Mouse (Mus musculus): Measurements from ENCODE around the gene Rnf212. TPM values are rescaled to one million over a fixed set of nuclear protein-coding genes. Genes with fewer than 3 reads are reported as not detected.
"Not testable (repeated sequence)": the region's sequence is repeated elsewhere in the genome, so short reads cannot be mapped to it uniquely, and the experiment has no call there.

Rnf212 gene
- not detected for total RNA-seq (2021)
- long read RNA-seq, experiment 1 = 0 reads
- long read RNA-seq, experiment 2 = 0 reads

DNA sequence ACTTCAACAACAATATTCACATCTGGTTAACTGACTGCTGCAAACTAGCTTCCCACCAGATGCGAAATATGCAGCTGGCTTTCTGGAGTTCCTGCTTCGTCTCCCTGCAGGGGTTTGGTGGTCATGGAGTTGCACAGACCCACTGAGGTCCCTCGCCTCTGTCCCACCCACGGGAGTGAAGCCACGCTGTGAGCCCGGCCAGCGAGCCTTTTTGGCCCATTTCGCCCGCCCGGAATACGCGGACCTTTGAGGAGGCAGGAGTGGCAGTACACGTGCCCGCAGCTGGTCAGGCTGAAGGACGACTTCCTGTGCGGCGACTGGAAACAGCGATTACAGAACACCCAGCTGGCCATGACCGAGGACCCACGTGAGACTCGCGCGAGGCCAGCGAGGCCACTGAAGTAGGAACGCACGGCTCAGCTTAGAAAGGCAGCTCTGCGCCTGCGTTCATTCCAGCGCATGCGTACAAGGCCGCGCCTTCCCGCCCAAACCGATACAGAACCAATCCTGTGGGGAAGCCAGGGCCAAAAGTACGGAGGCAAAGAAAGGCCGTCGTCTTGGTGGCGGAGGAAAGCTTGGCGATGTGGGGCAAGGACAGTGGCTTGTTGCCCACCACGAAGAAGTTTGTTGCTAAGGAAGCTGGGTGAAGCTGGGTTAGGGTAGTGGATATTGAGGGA is at the start of gene Rnf212:
Rnf212 (minus strand) TSS at position 353 of the 677 bp plus-strand sequence.
- DNase-seq = no peak

DNA sequence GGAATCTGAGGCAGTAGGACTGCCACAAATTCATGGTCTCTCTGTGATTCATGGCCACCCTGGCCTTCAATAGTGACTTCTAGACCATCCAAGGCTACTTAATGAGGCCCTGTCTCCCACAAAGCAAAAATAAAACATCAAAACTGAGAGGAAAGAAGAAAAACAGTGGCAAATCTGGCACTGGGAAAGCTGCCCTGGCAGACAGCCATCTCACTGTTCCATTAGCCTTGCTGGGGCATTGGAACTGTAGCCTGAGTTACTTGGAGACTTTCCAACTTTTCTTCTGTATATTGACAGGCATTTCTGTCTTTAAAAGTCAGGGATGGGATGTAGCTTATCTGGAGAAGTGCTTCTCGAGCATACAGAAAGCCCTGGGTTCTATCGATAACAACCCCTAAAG is 48.5 kb upstream of the Rnf212 start:
- peak; percentile 70 to 75 for DNase-seq

DNA sequence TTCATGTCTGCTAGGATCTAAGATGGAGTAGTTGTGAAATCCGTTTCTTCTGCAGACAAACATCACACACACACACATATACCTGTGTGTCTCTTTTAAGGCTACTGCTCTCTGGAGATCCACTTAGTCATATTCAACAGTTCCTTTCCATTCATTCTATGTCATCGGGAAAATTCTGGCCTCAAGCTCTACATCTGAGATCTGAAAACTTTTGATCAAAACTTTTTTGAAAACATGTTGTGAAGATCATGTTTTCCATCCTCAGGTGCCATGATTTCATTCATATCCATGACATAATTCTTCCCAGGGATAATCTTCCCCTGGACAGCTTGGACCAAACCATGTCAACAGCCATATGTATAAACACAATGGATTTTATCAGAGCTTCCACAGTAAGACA is 34.0 kb upstream of the Rnf212 start, which contains the start of gene Vmn2r8:
Vmn2r8 (minus strand) TSS at position 101 of the 400 bp plus-strand sequence.
- not testable (repeated sequence) for DNase-seq

DNA sequence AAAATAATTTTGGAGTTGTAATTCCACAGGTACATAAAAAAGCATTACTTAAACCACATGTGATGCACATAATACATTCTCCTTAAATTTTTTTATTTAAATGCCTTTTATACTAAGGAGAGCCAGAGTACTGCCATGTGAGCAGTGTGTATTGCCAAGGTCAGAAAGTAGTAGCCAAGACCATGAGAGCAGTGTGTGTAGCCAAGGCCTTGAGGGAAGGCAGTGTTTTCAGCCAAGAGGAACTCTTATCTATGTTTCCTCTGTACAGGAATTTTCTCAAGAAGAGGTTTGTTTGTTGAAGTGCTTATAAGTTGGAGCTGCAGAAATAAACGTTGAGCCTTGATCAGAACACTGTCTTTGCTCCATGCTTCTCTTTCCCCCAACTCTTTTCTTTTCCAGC is 28.9 kb upstream of the Rnf212 start:
- peak; percentile 13 to 27 for DNase-seq

DNA sequence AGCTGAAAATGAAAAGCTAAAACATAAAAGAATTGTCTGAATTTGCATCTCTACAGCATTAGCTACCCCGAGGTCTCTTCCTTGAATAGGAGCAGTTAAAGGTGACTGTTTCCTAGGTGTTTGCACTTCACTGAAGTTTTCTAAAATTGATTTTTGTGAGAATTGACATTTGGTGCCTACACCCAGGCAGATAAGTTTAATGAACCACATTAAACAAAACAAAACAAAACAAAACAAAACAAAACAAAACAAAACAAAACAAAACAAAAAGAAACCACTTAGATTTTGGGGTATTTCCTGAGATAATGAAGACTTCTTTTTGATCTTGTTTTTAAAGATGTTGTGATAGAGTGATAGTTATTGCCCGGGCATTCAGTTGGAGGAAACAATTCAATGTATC is 20.5 kb upstream of the Rnf212 start, which contains the start of gene Tmed11:
Tmed11 (minus strand) TSS at position 101 of the 400 bp plus-strand sequence.
- DNase-seq = not testable (repeated sequence)

DNA sequence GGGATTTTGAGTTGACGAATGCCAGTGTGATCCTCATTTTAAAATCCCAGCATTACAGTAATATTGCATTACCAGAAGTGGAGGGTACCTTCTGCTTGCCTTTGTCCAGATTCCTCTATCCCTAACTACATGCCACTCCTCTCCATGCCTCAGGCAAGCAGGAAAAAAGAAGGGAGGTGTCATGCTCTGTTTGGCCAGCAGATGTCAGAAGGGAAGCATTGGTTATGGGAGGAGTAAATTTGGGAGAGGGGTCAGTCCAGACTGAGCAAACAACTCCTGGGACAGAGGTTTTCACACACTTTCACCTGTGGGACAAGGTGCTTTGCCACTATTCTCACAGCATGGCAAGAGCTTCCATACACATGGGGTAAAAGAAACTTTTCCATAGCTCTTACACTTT is 15.6 kb upstream of the Rnf212 start:
- peak; percentile 52 to 53 for DNase-seq

DNA sequence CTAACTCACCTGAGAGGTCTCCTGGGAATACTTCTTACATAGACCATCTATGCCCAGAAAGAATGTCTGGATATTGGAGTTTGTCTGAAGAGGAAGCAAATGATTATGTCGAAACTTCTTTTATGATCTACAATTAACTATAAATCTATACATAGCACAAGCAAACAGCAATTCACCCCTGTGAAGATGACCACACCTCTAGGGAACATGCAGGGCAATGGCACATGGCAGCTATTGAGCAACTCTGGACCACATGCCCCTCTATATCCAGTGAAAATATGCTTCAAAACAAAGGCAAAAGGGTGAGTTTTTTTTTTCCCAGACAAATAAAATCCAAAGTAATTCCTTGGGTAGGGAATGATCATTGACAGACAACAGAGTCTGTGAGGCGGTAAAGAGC is 14.8 kb downstream of the Rnf212 start:
- no peak for DNase-seq

DNA sequence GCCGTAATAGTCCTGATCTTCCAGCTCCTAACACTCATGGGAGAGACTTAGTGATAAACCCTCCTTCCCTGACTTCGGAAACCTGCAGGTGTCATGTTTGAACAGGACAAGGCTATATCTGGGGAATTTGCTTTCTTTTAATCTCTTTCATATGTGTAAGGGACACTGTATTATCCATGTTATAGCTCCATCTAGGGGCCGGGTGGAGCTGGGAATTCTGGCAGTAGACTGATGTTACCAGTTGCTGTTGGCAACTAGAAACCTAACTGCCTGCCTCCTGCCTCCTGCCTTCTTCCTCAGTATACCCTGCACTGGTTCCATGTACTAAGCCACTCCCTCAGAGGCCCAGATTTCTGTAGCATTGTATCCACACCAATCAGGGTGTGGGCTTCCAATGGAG is 16.4 kb downstream of the Rnf212 start:
- DNase-seq = peak; percentile 41 to 61

DNA sequence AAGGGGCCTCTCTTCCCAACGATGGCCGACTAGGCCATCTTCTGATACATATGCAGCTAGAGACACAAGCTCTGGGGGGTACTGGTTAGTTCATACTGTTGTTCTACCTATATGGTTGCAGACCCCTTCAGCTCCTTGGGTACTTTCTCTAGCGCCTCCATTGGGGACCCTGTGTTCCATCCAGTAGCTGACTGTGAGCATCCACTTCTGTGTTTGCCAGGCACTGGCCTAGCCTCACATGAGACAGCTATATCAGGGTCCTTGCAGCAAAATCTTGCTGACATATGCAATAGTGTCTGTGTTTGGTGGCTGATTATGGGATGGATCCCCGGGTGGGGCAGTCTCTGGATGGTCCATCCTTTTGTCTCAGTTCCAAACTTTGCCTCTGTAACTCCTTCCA is 23.5 kb downstream of the Rnf212 start:
- not testable (repeated sequence) for DNase-seq

DNA sequence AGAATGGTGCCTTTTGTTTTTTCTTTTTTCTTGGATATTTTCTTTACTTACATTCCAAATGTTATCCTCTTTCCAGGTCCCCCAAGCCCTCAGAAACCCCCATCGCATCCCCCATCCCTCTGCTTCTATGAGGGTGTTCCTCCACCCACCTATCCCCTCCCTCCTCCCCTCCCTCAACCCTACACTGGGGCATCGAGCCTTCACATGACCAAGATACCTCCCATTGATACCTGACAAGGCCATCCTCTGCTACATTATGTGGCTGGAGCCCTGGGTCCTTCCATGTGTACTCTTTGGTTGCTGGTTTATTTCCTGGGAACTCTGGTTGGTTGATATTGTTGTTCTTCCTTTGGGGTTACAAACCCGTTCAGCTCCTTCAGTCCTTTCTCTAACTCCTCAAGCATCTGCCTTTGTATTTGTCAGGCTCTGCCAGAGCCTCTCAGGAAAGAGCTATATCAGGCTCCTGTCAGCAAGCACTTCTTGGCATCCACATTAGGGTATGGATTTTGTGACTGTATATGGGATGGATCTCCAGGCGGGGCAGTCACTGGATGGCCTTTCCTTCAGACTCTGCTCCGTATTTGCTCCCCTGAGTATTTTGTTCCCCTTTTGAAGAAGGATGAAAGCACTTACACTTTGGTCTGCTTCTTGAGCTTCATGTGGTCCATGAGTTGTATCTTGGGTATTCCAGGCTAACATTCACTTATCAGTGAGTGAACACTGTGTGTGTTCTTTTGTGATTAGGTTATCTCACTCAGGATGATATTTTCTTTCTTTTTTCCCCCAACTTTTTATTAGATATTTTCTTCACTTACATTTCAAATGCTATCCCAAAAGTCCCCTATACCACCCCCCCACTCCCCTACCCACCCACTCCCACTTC is 24.2 kb downstream of the Rnf212 start:
- DNase-seq = no peak

DNA sequence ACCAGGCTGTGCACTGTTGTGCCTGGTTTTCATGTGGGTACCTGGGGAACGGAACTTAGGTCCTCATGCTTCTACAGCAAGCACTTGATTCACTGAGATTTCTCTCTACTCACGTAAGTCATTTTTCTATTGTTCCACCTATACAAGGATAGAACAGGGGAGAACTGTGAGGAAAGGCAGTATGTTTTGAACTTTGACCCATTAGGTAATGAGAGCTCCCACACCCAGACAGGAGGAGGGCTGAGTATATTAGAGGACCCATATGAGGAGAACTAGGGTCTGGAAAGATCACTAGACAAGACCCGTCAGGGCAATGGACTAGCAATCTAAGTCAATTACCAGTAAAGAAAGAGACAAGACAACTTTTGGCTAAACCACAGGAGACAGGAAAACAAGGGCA is 30.2 kb downstream of the Rnf212 start:
- DNase-seq = no peak

DNA sequence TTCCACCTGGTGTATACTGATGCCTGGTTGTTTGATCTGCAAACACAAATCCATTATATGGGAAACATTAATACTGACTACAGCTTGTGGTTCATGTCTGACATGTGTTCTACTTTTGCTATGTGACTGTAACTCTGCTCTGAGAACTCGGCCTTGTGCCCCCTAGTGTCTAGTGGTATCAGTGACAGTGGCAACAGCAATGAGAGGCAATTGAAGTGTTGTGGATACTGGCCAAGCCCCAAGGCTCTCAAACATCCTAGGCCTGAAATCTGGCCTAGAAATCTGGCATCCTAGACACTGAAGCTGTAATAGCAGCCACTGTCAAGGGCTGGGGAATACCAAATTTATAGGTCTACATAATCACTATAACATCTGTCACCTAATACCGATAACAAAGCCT is 30.9 kb downstream of the Rnf212 start:
- no peak for DNase-seq

DNA sequence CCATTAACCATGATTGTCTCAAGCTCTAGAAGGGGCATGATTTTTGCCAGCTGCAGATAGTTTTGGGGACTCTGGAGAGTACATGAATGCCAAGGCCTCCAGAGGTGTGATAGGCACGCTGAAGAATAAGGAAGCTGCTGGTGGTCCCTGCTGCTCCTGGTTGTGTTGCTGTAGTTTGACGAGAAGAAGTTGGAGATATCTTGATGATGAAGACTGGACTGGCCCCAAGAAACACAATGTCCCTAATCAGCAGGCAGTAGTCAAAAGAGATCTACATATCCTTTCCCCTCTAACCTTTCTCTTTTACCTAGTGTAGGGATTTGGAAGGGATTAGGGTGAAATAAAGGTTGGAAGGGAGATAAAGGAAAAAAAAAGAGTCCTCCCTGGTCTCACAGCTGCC is 32.2 kb downstream of the Rnf212 start:
- DNase-seq = no peak

DNA sequence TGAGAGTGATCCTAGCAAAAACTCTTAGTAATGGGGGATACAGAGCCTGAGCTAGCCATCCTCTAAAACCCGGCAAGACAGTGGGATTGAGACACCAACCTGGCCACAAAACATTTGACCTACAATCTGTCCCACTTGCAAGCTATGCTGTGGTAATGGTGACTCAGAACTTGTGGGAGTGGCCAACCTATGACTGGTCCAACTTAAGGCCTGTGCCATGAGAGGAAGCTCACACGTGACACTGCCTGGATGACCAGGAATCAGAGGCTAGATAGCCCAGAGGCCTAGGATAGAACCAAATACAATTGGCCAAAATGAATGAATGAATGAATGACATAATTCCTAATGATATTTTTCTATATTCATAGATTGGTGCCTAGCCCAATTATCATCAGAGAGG is 32.9 kb downstream of the Rnf212 start:
- DNase-seq = peak; percentile 11 to 20

DNA sequence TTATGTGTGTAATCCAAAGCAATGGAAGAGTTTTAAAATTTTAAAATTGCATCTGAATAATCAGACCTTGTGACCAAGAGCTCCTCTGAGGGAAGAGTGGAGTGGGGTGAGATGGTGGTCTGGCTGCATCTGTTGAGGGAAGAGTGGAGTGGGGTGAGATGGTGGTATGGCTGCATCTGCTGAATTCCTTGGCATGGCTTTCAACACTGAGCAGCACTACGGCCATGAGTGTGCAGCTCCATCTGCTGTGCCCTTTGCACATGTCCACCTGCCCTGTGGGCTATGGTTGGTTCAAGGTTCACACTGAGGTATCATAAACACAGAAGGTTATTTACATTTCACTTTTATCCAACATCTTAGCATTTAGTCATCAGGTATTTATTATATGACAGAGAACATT is 47.4 kb downstream of the Rnf212 start:
- DNase-seq = no peak

DNA sequence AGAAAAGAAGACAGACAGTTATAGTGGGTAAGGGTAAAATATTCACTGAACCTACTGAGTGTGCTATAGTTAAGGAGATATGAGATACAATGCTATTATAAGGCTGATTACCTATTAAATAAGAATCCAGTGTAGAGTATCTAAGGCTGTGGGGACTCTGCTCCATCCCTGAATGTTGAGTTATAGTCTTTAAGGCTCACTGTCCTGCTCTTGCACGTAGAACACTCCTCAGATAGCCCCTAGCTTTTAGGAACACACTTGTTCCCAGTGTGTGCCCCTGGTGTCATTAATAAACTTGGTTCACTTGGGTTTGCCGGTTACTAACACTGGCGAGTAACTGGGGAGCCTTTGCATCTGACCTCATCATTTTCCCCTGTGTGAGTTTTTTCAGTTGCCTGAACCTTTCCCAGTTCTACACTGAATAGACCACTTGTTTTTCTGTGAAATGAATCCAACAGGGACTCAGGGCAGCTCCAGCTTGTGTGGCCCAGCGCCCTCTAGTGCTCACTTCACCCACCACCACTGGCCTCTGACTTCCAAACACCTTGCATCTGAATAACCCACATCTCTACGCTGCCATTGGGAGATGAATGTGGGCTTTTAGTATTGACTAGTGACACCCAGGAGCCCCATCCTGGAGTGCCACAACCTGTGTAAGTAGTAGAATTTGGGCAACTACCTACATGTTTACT is 48.1 kb downstream of the Rnf212 start:
- DNase-seq = peak; percentile 79 to 88

DNA sequence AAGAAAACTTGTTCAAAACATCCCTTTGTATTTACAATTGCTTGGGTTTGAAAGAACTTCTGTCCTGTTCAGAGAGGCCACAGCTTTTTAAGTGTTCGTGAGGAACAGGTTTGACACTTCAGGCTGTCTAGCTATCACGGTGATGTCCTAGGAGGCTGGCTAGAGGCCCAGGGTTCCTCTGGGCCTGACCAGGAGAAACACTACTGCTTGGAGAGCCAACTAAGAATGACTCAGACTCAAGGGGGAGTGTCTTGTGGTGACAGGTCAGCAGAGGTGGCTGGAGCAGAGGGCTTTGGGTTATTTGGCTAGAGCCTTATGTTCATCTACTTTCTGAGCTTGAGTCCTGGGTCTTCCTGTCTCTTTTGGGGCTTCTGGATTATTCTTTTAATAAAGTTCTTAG is 50.8 kb downstream of the Rnf212 start:
- peak; percentile 73 to 77 for DNase-seq

DNA sequence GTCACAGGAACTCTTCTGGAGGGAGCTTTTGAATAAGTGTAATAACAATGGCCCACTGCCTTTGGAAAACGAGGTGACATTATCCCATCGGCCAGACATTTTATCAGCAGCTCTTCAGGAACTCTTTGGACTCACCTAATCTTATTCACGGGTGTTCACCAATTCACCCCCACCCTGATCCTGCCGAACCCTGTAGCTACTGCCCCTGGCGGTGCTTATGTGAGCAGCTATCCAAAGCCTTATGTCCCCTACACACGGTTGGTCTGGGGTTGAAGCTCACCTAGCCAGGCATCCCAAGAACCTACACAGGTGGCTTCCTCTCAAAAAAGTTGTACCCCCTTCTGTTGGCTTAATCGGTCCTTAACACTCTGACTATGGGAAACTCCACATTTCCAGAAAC is 55.0 kb downstream of the Rnf212 start:
- no peak for DNase-seq

DNA sequence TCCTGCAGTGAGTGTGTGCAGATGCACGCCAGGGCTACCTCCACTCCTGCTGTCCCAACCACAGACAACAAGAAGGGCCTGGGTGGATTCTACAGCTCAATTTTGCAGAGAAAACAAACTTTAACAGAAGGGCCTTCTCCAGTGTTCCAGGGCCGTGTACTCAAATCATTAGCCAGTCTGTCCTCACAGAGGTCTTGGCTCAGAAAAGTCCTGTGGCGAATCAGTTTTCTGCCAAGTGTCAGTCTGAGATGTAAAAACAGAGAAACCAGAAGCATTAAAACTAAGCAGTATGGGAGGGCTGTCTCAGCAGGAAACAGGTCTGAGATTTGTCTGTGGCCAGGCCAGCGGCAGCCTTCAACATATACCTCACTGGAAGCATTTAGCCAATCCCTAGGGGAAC is 56.7 kb downstream of the Rnf212 start:
- DNase-seq = no peak

DNA sequence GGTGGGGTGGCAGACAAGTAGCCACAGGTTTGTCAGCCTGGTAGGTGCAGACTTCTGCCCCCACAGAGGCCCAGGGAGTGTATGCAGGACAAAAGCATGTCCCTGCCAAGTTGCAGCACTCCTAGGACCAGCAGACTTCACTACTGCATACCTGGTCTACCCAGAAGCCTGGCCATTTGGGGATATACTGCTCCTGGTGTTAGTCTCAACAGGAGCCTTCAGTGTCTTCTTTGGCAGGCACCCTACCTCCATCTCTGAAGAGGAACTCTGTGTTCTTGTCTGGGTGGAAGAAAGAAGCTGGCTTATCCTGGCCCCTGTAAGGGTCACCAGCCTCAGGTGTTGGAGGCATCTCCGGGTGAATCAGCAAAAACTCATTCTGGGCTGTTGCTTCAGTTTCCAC is 58.8 kb downstream of the Rnf212 start:
- DNase-seq = no peak

DNA sequence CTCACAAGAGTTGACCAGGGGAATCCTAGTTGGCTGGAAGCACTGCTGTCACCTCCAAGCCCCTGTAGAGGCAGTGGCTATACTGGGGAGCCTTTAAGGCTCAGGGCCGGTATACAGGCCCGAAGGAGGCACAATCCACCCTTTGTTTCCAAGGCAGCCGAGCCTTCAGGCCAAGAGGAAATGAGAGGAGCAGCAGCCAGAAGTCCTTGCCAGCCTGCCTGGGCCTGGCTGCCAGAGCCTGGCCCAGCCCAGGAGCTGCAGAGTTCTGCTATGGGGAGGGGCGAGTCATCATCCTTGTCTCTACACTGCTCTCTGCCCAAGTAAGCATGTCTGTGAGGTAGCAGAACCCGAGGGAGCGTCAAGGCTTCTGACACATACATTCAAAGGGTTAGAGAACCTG is 60.6 kb downstream of the Rnf212 start:
- peak; percentile 36 to 57 for DNase-seq

DNA sequence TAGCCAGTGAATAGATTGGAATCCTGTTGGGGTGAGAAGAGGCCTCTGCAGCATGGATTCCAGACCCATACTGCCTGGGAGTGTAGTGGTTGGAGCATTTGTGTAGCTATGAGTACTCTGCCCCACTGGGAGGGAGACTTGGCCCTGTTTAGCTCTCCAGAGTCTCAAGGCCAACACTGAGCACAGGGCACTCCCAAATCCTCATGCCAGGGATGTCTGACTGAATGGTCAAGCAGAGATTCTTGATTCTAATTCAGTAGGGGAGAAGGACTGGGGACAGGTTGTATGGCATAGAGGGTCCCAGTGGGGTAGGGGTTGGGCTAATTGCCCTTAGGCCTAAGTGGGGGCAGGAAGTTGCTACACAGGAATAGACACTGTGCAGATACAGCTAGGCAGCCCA is 61.1 kb downstream of the Rnf212 start:
- DNase-seq = peak; percentile 33 to 58

DNA sequence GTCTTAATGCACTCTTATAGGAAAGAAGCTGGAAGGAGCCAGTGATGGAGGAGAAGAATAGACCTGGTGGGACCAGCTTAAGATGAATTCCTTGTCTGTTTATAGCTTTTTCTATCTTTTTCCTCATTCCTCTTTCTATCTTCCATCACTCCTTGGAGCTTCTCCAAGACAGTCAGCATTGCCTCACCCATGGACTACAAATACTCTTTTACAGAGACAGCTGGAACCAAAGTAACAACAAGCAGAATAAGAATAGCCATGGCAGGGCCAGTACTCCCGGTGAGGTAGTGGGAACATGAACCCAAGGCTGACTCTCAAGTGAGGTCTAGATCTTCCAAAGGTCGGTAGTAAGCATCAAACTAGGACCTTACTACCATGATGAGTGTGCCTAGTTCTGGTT is 61.7 kb downstream of the Rnf212 start:
- no peak for DNase-seq
